Mouse (Mus musculus): ENCODE data around the gene Tecpr1.

GRCm38 (mm10) chr5:144189327-144189726 is 34.1 kb downstream of the Tecpr1 start:
- no peak for TF ChIP-seq POLR2A (IDR thresholded peaks at IDR 0.05; ENCODE audit: extremely low read depth, insufficient read depth, low read length)
- no peak for TF ChIP-seq CTCF (IDR thresholded peaks at IDR 0.05; ENCODE audit: extremely low read depth, insufficient read depth, low read length)
